Mouse (Mus musculus): ENCODE measurements at regions not wholly inside any gene's neighbourhood (a gene's known extent, or its start where the extent isn't known, plus 50 kb on each side); places are given as distances from the start of the nearest gene placed in this dataset.

- peak; percentile 43 for DNase-seq (ENCODE audit: inconsistent ontology term)
These were observed 245.2 kb downstream of the Sv2b start for GRCm38 (mm10) chr7:75063816-75064215.

DNA sequence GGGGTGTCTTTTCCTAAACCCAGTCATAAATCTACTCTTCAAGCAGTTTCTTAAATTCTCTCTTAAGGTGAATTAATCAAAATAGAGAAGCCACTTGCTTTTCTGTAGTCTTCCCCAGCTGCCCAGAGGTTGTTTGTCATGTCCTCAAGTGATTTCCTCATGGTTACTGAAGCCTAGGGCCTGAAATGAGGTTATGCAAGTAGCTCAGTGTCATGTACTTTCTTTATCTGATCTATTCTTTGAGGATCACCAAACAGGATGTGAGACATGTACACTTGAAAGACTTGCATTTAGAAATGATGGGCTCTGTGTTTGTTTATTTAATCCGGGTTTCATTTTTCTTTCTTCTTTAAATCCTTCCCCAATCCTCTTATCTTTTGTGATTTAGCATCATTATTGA is 258.8 kb downstream of the Sv2b start:
- DNase-seq (ENCODE audit: inconsistent ontology term): no peak

GRCm38 (mm10) chr7:75049751-75050150 is 259.3 kb downstream of the Sv2b start:
- no peak for DNase-seq (ENCODE audit: inconsistent ontology term)

- DNase-seq (ENCODE audit: inconsistent ontology term): no peak
These were observed 260.2 kb downstream of the Sv2b start for GRCm38 (mm10) chr7:75048822-75049221.

DNA sequence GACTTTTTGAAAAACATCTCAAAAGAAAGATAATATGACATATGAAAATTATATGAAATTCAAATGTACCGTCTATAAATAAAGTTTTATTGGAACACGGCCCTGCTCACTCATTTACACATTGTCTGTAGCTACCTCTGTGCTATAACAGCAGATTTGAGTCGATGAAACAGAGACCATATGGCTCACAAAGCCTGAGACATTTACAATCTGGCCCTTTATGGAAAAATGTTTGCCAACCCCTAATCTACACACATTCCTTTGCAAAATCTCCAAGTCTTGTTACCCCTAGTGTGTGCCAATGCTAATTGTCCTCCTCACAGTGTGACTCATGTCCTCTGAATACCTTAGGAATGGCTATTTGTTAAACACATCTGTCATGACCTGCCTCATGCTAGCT is 261.2 kb downstream of the Sv2b start:
- peak; percentile 17 for DNase-seq (ENCODE audit: inconsistent ontology term)

- DNase-seq (ENCODE audit: inconsistent ontology term): no peak
These were observed 268.2 kb downstream of the Sv2b start for GRCm38 (mm10) chr7:75040871-75041270.

- DNase-seq (ENCODE audit: inconsistent ontology term): no peak
These were observed 282.9 kb downstream of the Sv2b start for GRCm38 (mm10) chr7:75026191-75026590.

DNA sequence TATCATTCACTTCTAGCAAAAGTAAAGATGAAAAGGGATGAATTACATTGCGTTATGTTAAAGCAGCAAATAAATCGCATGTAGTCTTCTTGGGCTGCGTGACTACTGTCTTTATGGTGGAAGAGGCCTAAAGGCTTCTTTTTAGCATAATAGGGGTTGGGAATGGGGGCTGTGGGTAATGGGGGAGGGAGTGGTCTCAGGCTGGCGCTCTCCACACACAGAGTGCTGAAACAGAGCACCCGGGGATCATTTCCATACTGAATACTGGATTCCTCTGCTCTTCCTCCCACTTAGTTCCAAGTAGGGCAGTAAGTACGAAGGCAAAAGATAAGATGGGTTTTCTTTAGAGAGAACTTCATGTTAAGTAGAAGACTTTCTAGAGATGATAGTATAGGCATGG is 287.1 kb downstream of the Sv2b start:
- DNase-seq (ENCODE audit: inconsistent ontology term): no peak

- DNase-seq (ENCODE audit: inconsistent ontology term): peak; percentile 44
These were observed 290.4 kb downstream of the Sv2b start for GRCm38 (mm10) chr7:75018640-75019039.

DNA sequence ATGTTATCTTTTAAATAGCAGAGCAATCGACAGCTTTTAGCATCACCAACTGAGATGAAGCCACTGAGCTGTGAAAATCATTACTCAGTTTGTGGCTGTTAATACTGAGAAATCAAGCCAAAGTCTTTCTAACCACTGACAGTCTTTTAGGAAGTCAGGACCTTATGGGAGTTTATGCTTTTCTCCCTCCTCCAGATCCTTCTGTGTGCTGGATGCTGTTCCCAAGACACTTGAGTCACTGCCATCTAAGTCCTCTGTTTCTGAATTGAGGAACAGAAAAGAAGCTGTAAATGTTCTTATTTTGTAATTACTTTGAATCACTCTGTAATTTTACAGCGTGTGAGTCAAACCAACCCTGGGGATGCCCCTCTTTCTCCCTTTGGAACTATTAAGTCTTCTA is 300.6 kb downstream of the Sv2b start:
- no peak for DNase-seq (ENCODE audit: inconsistent ontology term)

DNA sequence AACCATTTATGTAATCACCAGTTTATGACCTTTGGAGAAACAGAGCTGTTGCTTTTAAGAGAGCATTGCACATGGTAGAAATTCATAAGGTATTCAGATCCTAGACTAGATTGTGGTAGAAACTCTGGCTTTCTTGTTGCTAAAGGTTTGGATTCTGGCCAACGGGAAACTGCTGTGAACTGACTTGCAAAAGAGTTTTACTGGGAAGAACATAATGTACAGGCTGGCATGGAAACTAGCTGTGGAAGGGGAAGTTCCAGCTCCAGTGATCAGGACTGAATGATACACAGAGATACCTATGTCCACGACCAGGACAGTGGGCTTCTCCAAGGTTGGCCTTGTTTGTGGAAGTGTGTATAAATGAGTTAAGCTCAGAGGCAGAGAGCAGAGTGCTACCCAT is 318.9 kb downstream of the Sv2b start:
- no peak for DNase-seq (ENCODE audit: inconsistent ontology term)

DNA sequence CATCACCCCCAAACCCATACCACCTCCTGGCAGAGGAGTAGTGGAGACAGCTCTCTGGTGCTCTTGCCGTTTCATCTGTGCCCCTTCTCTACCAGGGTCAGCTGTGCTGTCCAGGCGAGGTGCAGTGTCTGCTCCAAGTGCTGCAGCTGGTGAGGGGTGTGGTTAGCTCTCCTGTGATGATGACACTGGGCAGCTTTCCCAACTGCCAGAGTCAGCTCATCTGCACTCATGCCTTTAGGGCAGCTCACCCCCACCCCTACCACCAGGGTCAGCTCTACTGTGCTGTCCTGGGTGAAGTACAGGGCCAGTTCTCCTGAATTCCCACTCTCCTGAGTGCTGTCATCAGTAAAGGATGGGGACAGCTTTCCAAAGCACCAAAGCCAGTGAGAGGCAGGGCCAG is 329.6 kb downstream of the Sv2b start:
- no peak for DNase-seq (ENCODE audit: inconsistent ontology term)

DNA sequence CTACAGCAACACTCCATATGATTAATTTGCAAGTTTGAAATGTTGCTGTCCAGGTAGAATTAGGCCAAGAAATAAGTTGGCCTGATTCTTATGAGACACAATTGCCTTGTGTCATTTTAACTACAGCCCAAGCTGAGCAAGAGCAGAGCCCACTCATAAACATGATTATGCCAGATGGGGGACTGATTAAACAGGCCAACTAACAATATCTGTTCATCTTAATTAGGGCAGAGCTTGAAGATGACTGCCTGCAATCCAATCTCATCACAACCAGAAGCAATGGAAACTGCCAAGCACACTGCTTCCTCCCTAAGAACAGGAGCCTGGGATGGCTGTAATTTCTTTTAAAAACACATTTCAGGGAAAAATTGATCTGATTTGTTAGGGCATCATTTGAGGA is 333.1 kb downstream of the Sv2b start:
- DNase-seq (ENCODE audit: inconsistent ontology term): no peak

- DNase-seq (ENCODE audit: inconsistent ontology term): no peak
These were observed 334.6 kb downstream of the Sv2b start for GRCm38 (mm10) chr7:74974448-74974847.

DNA sequence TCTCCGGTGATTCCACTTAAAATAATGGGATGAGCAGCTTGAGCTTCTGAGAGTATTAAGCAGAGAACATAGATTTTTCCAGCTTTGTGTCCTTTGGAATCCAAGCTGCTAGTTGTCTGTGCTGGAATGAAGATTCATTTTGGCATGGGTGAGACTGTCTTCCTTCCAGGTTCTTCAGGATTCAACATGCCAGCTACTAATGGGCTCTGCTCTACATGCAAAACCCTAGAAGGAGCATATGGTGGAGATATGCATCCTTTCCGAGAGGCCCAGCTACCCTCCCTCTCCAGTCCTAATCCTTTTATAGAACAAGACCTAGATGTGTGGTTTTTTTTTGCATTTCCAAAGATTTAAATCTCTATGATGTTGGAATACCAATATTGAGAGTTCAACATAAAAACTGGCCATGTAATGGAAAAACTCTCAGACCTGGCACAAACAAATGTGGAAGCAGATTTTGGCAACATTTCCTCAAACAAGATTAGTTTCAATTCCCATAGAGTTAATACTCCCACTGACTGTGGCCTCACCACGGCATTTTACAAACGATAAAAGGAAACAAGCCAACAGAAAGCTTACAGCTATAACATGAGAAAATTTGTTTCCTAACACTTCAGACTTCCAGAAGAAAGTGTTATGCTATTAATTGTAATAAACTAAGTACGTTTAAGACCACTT is 364.5 kb downstream of the Sv2b start:
- DNase-seq (ENCODE audit: inconsistent ontology term): no peak

DNA sequence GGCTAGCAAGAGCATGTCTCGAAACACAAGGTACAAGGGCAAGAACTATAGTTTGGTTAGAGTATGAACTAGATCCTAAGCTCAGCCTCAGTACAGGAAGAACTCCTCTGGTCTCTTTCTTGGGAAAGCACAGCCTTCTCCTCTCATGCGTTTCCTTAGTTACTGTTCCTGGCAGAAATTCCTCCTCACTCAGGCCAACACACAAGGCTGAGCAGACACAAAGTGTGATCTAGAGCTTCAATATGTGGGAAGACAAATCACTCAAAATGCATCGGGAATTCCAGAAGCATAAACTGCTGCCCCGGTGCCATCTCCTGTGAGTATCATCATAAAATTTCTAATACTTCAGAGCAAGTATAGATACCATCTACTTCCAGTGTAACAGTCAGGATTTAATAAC is 366.1 kb downstream of the Sv2b start:
- DNase-seq (ENCODE audit: inconsistent ontology term): peak; percentile 22

DNA sequence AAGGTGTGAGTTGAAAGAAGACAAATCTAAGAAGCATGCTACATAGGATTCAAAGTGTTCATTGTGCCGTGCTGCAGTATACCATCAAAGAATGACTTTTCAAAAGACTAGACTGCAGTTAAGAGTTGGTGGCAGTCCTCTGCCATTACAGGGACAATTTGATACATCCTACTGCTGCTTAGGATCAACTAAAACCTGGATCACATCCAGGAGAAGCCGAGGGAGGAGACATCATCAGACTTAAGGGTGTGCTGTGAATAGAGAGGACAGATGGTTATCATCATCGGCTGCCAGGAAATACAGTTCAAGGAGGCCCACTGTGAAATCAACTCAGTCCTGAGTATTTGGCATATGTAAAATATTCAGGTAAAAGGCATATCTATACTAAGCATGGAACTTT is 366.9 kb downstream of the Sv2b start:
- DNase-seq (ENCODE audit: inconsistent ontology term): no peak

- no peak for DNase-seq (ENCODE audit: inconsistent ontology term)
These were observed 374.7 kb upstream of the Slco3a1 start for GRCm38 (mm10) chr7:74929142-74929829.

DNA sequence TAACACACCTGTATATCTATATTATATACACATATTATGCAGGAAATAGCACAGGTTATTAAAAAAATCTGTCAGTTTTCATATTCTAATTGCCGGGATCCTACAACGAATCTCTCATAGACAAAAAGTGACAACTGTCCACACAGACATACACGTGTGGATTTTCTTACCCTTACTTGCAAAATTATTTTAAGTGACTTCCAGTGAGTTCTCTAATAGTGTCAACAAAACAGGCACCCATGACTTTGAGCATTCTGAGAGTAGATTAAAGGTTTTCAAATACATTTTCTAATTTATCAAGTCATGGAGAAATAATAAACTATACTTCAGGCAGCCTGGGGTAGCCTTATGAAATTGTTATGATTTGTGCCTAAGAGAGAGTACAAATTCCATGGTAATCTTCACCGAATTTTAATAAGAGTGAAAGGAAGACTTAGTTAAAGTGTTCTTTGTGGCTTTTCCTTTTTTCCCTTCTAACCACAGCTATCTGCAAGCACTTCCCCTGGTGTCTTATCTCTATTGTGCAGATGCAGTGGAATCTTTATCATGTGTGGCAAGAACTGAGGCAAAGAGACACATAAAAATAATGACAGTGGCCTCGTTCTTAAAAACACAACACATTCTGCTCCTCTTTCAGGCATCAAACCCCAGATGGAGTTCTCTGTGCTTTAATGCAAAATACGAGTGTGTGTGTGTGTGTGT is 373.8 kb upstream of the Slco3a1 start:
- DNase-seq (ENCODE audit: inconsistent ontology term): no peak

- DNase-seq (ENCODE audit: inconsistent ontology term): no peak
These were observed 372.1 kb upstream of the Slco3a1 start for GRCm38 (mm10) chr7:74926729-74927128.

- no peak for DNase-seq (ENCODE audit: inconsistent ontology term)
These were observed 369.6 kb upstream of the Slco3a1 start for GRCm38 (mm10) chr7:74924156-74924555.

- DNase-seq (ENCODE audit: inconsistent ontology term): no peak
These were observed 353.9 kb upstream of the Slco3a1 start for GRCm38 (mm10) chr7:74908311-74908962.
